Mouse (Mus musculus) liver, adult 2 months (tissue): ENCODE data around the gene Gm10518.

Experiments
- CTCF ChIP-seq: fragments of 200-500 bp; IDR thresholded peaks from 2 replicates; pipeline ENCODE4 v1.5.1; 2011; ENCODE audit warnings: low read depth, low read length, control low read depth
- POLR2A ChIP-seq: fragments of 200-500 bp; IDR thresholded peaks from 2 replicates; pipeline ENCODE4 v1.6.1; 2011; ENCODE audit warnings: low read length, control low read depth; ENCODE audit not compliant: insufficient read depth; ENCODE audit errors: extremely low read depth

DNA sequence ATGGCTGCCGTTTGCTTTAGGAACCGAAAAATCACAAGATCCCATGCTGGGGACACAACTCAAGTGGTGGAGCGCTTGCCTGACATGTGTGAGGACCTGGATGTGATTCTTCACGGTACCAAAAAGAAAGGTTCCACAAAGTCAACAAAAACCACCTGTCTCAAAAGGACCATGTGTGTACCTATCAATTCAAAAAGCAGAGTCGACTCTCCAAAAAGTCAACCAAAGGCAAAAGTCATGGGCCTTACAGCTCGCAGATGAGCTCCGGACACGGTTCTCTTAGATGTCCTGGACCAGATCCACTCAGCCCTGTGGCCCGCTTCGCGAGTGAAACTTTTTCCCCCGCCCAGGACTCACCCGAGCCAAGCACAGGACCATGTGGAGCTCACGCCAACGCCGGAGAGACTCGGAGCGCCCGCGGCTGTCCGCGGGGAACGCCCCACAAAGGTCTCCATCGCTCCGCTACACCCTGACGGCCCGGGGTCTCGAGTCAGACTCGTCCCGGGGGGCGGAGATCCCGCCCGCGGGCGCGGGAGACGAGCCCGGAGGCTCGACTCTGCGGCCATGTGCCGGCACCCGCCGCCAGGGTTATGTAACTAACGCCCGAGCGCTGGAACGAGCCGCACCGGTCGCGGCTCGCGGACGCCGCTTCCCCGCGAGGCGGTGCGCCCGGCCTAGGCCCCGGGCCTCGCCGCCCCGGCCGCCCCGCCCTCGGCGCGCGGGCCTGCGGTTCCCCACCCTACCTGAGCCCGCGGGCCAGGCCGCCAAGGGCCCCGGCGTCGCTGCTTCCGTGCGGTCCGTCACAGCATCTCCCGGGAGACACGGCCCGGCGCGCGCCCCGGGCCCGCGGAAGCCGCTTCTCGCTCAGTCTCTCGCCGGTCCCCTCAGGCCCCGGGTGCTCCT is at the start of gene Gm10518:
- TF ChIP-seq POLR2A, result no peak
- no peak for TF ChIP-seq CTCF
